Mouse (Mus musculus) liver, adult 2 months (tissue): ENCODE measurements at regions not wholly inside any gene's neighbourhood (a gene's known extent, or its start where the extent isn't known, plus 50 kb on each side); places are given as distances from the start of the nearest gene placed in this dataset.

ENCODE experiments used
- CTCF ChIP-seq: fragments of 200-500 bp; IDR thresholded peaks from 2 replicates; pipeline ENCODE4 v1.5.1; 2011; ENCODE audit warnings: low read depth, low read length, control low read depth
- POLR2A ChIP-seq: fragments of 200-500 bp; IDR thresholded peaks from 2 replicates; pipeline ENCODE4 v1.6.1; 2011; ENCODE audit warnings: low read length, control low read depth; ENCODE audit not compliant: insufficient read depth; ENCODE audit errors: extremely low read depth

GRCm38 (mm10) chr15:17245096-17245495, 516.5 kb downstream of the Cdh9 start:
- TF ChIP-seq CTCF = no peak
- no peak for TF ChIP-seq POLR2A
